Mouse (Mus musculus) layer of hippocampus, adult 9-11 months (tissue): ENCODE results near the gene Atp6v0e.
A peak's percentile ranks its signal among the peaks of the same experiment; 100 is the strongest.

Experiments
- DNase-seq: peaks from one replicate; pipeline ENCODE4 v3.0.0; 2022

The Atp6v0e gene

DNA sequence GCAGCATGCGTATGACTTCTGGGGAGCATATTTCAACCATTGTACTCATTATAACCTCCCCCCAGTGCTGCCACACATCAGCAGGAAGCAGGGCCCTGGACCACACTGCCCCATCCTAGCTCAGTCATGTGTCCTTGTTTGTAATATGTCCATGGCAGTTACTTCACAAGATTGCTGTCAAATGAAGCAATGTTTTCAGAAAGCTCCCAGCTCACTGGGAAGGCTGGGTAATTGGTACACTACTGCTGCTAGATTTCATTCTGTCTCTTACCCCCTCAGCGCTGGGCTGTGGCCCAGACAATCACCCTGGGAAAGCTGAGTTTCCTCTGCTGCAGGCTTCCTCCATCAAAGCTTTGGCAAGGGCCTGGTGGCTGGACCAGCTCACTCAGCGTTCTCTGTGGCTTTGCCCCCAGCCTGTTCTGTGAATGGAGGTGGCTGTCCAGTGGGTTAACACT lies 22.7 kb upstream of the Atp6v0e start:
- no peak for DNase-seq

DNA sequence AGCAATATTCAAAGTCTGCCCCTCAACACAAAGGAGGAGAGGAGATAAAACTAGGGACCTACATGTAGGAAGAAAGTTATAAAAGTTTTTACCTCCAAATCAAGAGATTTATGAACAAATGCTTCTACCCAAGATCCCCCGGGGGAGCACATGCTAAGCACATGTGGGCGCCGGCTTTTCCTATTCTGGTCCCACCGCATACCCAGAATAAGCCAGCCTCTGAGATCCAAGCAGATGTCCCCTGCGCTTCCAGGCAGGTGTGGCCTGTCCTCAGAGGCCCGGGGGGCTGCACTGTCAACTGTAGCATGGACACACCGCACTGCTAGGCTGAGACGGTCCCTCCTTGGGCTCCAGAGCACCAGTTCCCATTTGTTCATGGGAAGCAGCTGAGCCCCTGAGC lies 19.6 kb upstream of the Atp6v0e start:
- no peak for DNase-seq

DNA sequence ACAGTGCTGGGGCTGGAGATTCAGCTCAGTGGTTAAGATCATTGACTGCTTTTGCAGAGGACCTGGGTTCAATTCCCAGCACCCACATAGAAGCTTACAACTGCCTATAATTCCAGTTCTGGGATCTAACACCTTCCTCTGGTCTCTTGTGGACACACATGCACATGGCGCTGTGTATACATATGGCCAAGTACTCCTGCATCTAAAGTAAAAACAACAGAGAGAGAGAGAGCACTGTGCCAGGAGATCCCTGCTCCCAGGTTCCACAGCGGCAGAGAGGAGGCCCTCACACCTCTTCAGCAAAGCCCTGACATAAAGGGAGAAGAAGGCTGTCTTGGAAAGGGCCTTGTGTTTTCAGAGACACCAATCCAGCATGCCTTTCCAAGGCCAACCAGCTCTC lies 19.0 kb upstream of the Atp6v0e start:
- DNase-seq = no peak

DNA sequence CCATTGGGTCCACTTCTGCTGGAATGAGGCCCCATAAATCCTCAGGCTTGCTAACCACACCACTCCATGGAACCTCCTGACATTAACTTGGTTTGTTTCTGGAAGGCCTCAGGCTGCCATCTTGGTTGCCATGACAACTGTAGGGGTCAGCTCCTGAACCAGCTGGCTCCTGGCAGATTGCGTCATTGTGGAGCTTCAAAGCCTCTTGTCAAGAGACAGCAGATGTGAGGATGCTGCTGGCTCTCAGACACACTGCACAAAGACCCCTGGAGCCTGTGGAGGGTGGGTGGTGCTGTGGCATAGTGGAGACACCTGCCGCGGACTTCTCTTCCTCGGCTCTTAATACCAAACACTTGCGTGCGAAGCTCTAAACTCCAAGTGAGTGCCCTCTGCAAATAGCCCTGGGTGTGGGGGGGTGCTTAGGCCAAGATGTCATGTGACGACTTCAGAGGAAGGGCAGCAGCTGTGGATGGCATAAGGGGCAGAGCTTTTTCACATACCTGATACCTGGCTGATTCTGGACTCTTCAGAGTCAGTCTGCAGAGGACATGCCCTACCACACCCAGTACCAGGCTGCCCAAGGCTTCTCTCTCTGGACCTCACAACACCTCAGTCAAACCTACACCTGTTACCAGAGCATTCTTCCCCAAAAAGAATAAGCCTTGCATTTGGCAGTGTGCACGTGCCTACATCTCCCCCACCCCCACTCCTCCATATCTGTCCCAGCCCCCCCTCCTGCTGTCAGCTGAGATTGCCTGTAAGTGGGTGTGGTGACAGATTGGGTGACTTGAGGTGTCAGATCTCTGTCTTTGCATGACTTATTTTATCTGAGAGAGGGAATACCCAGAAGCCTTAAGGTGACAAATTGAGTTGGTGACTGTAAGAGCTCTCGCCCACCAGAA lies 18.3 kb upstream of the Atp6v0e start:
- no peak for DNase-seq

DNA sequence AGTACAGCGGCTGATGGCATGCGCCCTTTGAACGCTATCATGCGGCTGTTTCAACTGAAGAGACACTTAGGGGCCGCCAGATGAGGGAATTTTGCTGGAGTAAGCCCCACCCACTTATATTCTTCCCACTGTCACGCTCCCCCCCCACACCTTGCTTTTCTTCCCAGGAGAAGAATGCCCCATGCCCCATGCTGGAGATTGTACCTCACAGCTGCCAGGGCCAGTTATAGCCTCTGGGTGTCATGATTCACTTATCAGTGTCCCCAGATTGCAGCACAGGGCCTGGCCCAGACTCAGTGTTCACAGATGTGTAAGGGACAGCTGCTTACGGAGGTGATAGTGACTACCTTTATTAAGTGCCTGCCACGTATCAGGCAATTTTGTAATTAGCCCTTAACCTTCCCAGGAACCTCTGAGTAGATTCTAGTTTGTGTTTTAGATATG lies 17.6 kb upstream of the Atp6v0e start:
- no peak for DNase-seq

DNA sequence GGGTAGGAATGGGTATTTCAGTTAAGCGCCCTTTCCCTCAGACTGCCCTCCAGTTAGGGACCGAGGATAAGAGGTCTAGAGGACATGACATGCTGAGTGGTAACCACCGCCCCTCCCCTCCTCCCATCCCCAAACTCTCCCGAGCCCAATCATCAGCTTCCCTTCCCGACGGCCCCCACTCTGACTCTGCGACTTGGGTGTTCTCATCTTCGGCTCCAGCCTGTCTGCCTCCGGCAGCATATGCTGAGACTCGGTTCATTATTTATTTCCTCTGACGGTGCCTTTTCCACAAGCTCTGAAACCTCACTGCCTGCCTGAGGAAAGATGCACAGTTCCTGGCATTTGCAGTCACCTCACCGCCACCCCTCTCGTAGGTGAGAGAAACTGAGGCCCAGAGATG lies 15.7 kb upstream of the Atp6v0e start:
- no peak for DNase-seq

DNA sequence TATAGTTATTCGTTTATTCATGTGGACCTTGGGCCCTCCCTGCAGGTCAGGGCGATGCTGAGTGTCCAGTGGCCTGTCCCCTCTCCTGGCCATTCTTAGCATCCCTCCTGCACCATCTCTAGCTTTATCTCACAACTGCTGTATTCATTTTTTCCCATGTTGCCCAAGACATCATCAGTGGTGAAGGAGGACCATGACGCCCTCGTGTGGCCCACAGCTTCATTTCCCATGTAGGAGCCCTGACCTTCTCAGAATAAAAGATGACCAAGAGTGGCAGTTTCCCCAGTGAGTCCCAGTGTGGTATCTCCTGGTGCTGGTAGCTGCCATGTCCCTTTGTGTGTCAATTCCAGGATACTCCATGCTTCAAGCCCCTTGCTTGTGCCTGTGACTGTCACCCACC lies 13.5 kb upstream of the Atp6v0e start:
- DNase-seq = no peak

DNA sequence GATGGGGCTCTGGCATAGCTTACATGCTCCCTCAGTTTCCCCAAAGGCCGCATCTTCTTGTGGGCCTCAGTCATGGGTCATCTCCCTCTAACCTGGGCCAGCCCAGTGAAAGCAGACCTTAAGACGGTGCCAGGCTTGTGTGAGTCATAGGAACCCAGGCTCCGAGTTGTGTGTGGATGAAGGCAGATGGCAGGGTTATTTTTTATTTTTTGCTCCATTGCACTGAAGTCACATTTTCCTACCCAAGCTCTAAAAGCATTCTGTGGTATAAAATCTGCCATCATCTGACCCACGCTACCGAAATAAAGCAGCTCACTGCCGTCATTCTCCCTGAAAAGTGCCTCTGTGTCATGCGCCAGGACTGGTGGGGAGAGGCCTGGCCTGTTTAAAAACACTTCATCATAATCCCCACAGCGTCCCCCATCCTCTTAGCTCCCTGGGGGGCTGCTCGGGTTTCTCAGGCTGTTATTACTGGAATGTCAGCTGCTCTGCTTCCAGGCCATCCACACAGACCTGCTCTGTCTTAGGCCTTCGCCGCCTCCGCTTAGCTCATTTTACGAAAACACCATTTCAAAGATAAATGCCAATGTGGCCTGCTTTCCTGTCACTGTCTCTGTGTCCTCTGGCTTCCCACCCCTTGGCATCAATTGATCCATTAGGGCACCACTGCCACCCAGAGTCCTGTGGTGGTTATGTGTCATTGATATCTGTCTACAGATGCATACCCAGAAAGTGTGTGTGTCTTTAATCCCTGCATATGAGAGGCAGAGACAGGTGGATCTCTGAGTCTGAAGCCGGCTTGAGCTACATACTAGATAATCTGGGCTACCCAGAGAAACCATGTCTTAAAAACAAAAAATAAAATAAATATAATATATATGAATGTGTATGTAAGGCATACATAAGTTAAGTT lies 12.3 kb upstream of the Atp6v0e start:
- DNase-seq = peak; percentile 56

DNA sequence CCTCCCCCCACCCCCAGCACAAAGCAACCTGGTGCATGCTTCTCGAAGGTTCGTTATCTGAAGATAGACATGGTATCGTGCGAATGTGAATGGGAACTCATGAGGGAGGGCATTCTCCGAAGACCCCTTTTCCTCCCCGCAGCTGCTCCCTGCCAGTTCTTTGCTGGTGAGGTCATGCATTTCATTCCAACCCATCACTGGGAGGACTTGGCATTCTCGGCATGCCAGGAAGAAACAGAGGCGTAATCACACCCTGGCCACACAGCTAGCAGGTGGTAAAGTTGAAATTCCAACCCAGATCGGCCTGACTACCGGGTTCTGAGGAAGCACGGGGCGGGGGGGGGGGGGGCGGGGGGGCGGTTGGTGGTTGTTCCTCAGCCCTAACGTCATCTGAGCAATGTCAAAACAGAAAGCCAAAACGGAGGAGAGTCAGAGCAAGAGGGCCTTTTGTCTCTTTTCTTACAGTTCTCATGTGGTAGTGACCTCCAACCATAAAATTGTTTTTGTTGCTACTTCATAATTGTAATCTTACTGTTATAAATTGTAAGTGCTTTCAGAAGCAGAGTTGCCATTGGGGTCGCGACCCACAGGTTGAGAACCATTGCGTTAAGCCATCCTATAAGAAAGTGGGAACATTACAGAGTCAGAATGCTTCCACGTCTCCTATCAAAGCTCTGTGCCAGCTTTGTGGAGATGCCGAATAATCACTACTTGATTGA lies 4.0 kb upstream of the Atp6v0e start:
- no peak for DNase-seq

DNA sequence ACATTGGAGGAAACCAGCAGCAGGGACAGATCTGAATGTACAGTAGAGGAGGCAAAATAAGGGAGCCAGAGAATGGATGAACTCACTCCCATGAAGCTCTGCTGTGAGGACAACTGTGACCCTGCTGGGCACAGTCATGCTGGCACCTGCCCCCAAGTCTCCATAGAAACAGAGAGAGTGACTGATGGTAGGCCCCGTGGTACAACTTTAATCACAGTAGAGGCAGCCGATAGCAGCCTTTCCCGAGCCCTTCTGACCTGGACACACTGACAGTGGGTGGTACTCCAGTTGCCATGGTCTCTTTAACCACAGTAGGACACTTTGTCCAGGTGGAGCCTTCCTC lies 3.5 kb upstream of the Atp6v0e start:
- DNase-seq = no peak

DNA sequence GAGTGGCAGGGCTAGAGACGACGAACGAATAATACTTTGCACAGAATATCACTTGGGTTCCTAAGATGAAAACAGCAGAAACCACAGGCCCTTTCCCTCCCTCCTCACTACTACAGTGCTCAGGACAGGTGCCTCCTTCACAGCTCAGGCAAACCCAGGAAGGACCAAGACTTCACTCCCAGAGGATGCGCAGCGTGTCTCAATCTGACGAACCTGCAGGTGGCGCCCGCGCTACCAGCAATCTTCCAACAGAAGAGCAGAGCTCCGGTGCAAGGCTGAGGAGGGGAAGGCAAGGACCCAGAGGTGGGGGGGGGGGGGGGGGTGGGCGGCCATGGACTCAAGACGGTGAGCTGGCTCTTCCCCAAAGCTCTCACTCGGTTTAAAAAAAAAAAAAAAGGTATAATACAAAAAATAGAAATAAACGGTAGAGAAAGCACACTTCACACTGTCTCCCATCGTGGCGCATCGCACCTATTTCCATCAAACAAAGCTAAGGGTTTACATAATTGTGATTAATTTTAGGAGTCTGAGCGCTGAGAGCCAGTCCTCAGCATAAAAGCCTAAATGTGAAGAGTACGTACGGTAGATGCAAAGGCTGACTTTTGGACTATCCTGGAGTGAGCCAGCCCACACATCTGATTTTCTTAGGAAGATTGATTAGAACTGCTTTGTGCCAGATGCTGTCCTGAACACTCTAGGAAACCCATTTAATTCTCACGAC lies 2.7 kb upstream of the Atp6v0e start:
- DNase-seq = peak; percentile 89

DNA sequence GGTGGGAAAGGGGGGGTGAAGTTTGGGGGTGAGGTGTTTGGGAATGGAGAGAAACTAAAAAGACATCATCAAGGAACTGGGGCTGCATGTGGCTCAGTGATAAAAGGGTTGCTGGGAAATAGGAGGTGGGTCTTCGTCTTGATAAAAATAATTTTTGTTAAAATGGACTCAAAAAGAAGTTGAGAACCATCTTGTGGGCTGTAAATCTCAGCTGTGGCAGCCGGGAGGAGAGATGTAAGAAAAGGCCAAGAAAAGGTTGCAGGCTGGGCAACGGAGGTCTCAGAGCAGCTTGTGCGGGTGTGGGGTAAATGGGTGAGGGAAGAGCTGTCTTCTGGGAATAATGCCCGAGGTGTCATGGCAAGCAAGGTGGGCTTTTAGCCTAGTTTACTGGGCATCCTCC lies 827 bp upstream of the Atp6v0e start:
- DNase-seq = no peak

DNA sequence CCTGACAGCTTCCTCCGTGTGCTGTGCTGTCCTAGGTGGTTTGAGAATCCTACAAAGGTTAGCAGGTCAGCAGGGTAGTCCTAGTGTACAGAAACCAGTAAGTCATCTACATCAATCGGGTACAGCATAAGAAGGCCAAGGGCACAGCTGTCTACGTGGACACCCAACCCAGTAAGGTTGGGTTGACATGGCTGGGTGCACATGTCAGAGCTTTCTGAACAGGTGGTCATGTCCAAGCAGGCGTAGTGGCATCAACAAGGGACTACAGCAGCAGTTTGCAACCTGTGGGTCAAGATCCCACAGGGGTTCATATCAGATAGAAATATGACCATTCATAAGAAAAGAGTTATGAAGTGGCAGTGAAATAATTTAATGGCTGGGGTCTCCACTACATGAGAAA lies 2.6 kb downstream of the Atp6v0e start:
- no peak for DNase-seq

DNA sequence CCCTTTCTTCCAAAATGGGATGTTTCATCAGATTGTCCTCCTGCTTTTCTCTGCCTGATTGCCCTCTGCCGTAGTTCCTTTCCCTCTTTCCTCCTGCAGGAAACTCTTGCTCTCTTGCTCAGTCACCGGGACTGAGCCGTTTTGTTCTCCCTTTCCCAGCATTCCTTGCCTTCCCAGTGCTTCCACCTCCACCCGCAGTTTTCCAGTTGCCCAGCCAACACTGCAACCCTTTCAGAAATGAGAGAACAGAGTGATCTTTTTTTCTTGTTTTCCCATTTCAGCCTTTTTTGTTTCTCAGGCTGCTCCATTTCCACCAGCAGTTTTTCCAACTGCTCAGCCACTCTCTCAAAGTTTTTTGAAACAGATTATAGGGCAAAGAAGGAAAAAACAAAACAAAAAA lies 8.2 kb downstream of the Atp6v0e start:
- DNase-seq = peak; percentile 60

DNA sequence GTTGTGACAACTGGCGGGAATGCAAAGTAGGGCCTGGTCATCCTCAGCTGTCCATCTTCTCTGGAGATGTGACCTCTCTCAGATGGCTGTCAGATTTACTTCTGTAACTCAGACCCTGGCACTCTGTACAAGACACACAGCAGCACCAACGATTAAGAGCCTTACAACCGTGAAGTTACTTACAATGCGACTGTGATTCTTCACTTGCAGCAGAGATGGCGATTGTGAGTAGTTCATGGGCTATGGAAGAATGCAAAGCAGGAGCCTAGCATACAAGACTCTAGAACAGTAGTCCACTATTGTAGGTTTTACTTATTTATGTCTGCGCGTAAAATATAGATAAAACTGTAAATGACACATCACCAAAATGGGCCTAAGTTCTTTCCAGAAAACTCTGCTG lies 12.8 kb downstream of the Atp6v0e start:
- DNase-seq = no peak

DNA sequence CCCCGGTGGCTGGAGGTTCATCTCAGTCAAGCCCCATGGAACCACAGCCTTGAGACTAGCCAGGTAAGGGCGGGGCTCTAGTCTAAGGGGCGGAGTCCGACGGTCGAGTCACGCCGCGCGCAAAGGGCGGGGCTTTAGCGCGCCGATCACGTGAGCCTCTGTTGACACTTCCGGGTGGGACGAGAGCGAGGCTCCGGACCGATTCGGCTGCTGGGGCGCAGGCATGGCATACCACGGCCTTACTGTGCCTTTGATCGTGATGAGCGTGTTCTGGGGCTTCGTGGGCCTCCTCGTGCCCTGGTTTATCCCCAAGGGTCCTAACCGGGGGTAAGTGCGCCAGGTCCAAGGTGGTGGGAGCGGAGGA lies 13.2 kb downstream of the Atp6v0e start:
- peak; percentile 91 for DNase-seq

DNA sequence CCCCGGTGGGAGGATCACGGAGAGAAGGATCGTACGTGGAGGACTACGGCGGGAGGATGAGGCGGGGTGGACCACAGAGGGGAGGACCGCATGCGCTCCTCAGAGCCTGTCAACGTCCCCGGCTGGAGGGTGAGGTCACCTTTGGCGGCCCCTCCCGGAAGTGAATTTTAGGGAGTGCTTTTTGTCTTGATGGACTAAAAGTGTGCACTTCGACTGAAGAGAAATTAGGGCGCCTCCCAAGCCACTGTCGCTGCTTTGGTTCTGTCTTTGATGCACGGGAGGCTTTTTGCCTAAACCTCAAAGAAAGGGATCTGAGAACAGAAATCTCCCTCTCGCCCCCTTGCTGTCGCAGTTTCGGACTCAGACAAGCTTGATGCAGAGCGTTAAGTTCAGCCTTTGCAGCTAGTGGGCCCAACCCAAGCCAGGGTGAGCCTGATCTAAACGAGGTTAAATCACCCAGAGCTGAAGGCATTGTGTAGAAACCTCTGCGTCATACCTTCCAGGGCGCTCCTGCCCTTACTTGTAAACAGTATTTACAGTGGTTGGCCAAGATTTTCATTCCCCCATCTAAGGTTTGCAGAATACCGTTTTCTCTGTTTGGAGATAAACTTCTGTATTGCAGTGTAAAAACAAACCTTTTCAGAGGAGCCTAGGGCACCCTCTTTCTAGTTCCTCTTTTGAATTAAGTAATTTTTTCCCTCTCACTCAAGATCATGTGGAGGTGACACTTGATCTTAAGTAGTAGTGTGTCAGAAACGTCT lies 13.8 kb downstream of the Atp6v0e start:
- DNase-seq = peak; percentile 74

DNA sequence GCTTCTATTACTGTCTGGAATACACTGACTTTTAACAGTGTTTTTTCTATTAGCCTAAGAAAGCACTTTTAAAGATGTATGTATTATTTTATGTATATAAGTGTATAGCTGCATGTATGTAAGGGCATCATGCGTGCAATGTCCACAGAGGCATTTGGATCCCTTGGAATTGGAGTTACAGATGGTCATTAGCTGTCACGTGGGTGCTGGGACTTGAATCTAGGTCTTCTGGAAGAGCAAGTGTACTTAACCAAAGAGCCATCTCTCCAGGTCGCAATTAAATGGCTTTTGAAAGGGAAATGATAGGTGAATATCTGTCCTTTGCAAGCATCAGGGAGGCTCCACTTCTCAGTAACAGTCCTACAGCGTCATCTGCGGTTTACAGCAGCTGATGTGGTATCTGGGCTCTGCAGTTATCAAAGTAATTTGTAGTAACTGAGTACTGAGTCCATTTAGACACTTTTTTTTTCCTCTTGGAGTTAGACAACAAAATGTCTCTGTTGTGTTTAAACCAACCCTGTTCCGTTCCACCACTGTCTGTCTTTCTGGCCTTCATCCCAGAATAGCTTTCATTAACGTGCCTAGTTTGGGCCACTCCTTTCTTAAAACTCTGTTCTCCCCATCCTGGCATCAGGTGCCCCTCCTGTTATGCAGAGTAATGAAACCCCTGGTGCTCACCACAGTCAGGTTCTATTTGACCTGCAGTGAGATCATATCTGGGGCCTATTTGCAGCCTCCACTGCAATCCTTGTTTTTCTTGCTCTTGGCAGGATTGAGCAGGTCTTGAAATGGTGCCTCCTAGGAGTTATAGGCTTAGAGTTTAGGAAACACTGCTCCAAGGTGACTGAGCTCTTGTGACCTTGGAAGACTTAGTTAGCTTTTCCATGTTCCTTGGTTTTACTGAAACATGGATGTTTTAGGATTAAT lies 14.9 kb downstream of the Atp6v0e start:
- DNase-seq = no peak

DNA sequence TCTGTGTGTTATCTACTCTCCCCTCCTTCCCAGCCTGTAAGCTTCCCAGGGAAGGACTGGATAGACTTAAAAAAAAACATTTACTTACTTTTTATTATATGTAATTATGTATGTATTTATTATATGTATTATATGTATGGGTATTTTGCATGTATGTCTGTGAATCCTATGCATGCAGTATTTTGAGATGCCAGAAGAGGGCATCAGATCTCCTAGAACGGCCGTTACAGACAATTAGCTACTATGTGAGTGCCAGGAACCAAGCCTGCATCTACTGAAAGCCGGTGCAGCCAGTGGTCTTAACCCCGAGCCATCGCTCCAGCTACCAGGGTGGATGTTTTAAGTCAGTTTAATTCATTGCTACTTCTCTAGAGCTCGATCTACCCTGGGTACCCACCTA lies 18.2 kb downstream of the Atp6v0e start:
- DNase-seq = no peak

DNA sequence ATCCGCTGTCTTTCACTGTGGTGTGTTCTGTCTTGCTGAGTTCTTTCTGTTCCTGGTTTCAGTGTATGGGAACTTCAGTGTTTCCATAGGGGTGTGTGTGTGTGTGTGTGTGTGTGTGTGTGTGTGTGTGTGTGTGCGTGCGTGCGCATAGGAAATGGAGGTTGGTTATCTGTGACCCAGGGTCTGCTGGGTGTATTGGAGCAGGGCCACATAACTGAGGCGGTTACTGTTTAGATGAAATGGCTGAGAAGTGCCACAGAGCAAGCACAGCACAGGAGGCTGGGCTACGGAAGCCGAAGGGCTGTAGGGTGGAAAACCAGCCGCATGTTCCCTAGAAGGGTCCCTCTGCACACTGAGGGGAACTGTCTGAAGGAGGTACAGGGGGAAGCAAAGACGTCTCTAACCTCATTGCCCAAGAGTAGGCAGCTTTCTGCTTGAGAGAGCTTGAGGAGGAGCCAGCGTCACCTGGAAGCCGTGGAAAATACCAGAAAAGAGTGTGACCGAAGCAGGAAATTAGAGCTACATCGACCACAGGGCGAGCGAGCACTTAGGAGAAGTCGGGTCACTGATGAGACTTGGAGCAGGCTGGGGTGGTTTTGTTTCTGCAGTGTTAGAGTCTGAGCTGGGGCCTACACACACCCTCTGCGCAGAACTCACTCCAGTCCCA lies 23.4 kb downstream of the Atp6v0e start:
- no peak for DNase-seq
